Mouse (Mus musculus): ENCODE data around the gene Knop1. TPM values are rescaled to one million over a fixed set of nuclear protein-coding genes. Genes with fewer than 3 reads are reported as not detected.

Gene Knop1
- polyA plus RNA-seq, 1 experiment, result 4.5 TPM

- DNase-seq (ENCODE audit: low read depth in 1 of 2, low spot score in 2 of 2), result no peak
- Histone ChIP-seq H3K27ac (ENCODE audit: insufficient read depth, low read length) (no peak overlapping the region), H3K27me3 (ENCODE audit: control insufficient read depth, insufficient read depth, low read length) (no peaks in the 10 kb centered on the region), H3K4me1 (ENCODE audit: control insufficient read depth, insufficient read depth, insufficient read length) (no peaks in the 10 kb centered on the region), H3K36me3 (ENCODE audit: control insufficient read depth, insufficient read depth, low read length) (peaks cover 49% of the 10 kb centered on the region), H3K4me3 (ENCODE audit: extremely low read depth, insufficient read depth, insufficient read length) (no peak overlapping the region)
- WGBS, result 84% methylated on average over 8 of the region's 8 CpGs
- TF ChIP-seq CTCF (IDR thresholded peaks at IDR 0.05; ENCODE audit: extremely low read depth, insufficient read depth, insufficient read length, insufficient replicate concordance) (no peak), POLR2A (IDR thresholded peaks at IDR 0.05; ENCODE audit: low read depth, low read length) (no peak)
These were observed 14.9 kb downstream of the Knop1 start for GRCm38 (mm10) chr7:118841030-118841745.

GRCm38 (mm10) chr7:118837901-118838300 is 18.2 kb downstream of the Knop1 start:
- 95% methylated on average over 5 of the region's 5 CpGs for WGBS
- H3K27ac ChIP-seq (ENCODE audit: insufficient read depth, low read length), result no peak overlapping the region
- H3K4me3 ChIP-seq (ENCODE audit: extremely low read depth, insufficient read depth, insufficient read length), result no peak overlapping the region
- DNase-seq (ENCODE audit: low read depth in 1 of 2, low spot score in 2 of 2), result no peak
- peaks cover 41% of the 10 kb centered on the region for H3K36me3 ChIP-seq (ENCODE audit: control insufficient read depth, insufficient read depth, low read length)
- H3K27me3 ChIP-seq (ENCODE audit: control insufficient read depth, insufficient read depth, low read length), result no peaks in the 10 kb centered on the region
- no peaks in the 10 kb centered on the region for H3K4me1 ChIP-seq (ENCODE audit: control insufficient read depth, insufficient read depth, insufficient read length)
- no peak for TF ChIP-seq POLR2A (IDR thresholded peaks at IDR 0.05; ENCODE audit: low read depth, low read length)
- no peak for TF ChIP-seq CTCF (IDR thresholded peaks at IDR 0.05; ENCODE audit: extremely low read depth, insufficient read depth, insufficient read length, insufficient replicate concordance)

GRCm38 (mm10) chr7:118827975-118828416 is 28.1 kb downstream of the Knop1 start:
- Histone ChIP-seq H3K4me3 (ENCODE audit: extremely low read depth, insufficient read depth, insufficient read length) (no peak overlapping the region), H3K4me1 (ENCODE audit: control insufficient read depth, insufficient read depth, insufficient read length) (no peaks in the 10 kb centered on the region), H3K36me3 (ENCODE audit: control insufficient read depth, insufficient read depth, low read length) (peaks cover 19% of the 10 kb centered on the region), H3K27ac (ENCODE audit: insufficient read depth, low read length) (no peak overlapping the region), H3K27me3 (ENCODE audit: control insufficient read depth, insufficient read depth, low read length) (no peaks in the 10 kb centered on the region)
- DNase-seq (ENCODE audit: low read depth in 1 of 2, low spot score in 2 of 2), result no peak
- WGBS, result 70% methylated on average over 5 of the region's 5 CpGs
- TF ChIP-seq POLR2A (IDR thresholded peaks at IDR 0.05; ENCODE audit: low read depth, low read length), result no peak
- TF ChIP-seq CTCF (IDR thresholded peaks at IDR 0.05; ENCODE audit: extremely low read depth, insufficient read depth, insufficient read length, insufficient replicate concordance), result no peak

- no peak overlapping the region for H3K4me3 ChIP-seq (ENCODE audit: extremely low read depth, insufficient read depth, insufficient read length)
- H3K36me3 ChIP-seq (ENCODE audit: control insufficient read depth, insufficient read depth, low read length), result peaks cover 17% of the 10 kb centered on the region
- no peaks in the 10 kb centered on the region for H3K4me1 ChIP-seq (ENCODE audit: control insufficient read depth, insufficient read depth, insufficient read length)
- H3K27ac ChIP-seq (ENCODE audit: insufficient read depth, low read length), result no peak overlapping the region
- no peak for DNase-seq (ENCODE audit: low read depth in 1 of 2, low spot score in 2 of 2)
- no peak for TF ChIP-seq CTCF (IDR thresholded peaks at IDR 0.05; ENCODE audit: extremely low read depth, insufficient read depth, insufficient read length, insufficient replicate concordance)
- no peaks in the 10 kb centered on the region for H3K27me3 ChIP-seq (ENCODE audit: control insufficient read depth, insufficient read depth, low read length)
- 91% methylated on average over 7 of the region's 7 CpGs for WGBS
These were observed 31.6 kb downstream of the Knop1 start for GRCm38 (mm10) chr7:118824451-118824850.

GRCm38 (mm10) chr7:118821887-118822556 is 34.0 kb downstream of the Knop1 start:
- no peak for TF ChIP-seq CTCF (IDR thresholded peaks at IDR 0.05; ENCODE audit: extremely low read depth, insufficient read depth, insufficient read length, insufficient replicate concordance)
- no peak for TF ChIP-seq POLR2A (IDR thresholded peaks at IDR 0.05; ENCODE audit: low read depth, low read length)
- no peaks in the 10 kb centered on the region for H3K4me1 ChIP-seq (ENCODE audit: control insufficient read depth, insufficient read depth, insufficient read length)
- H3K27me3 ChIP-seq (ENCODE audit: control insufficient read depth, insufficient read depth, low read length), result no peaks in the 10 kb centered on the region
- H3K4me3 ChIP-seq (ENCODE audit: extremely low read depth, insufficient read depth, insufficient read length), result no peak overlapping the region
- H3K27ac ChIP-seq (ENCODE audit: insufficient read depth, low read length), result no peak overlapping the region
- 92% methylated on average over 12 of the region's 12 CpGs for WGBS
- peaks cover 11% of the 10 kb centered on the region for H3K36me3 ChIP-seq (ENCODE audit: control insufficient read depth, insufficient read depth, low read length)
- no peak for DNase-seq (ENCODE audit: low read depth in 1 of 2, low spot score in 2 of 2)

- no peaks in the 10 kb centered on the region for H3K27me3 ChIP-seq (ENCODE audit: control insufficient read depth, insufficient read depth, low read length)
- WGBS, result 76% methylated on average over 7 of the region's 7 CpGs
- peaks cover 9% of the 10 kb centered on the region for H3K36me3 ChIP-seq (ENCODE audit: control insufficient read depth, insufficient read depth, low read length)
- no peak overlapping the region for H3K4me3 ChIP-seq (ENCODE audit: extremely low read depth, insufficient read depth, insufficient read length)
- no peaks in the 10 kb centered on the region for H3K4me1 ChIP-seq (ENCODE audit: control insufficient read depth, insufficient read depth, insufficient read length)
- no peak for DNase-seq (ENCODE audit: low read depth in 1 of 2, low spot score in 2 of 2)
- TF ChIP-seq POLR2A (IDR thresholded peaks at IDR 0.05; ENCODE audit: low read depth, low read length) (no peak), CTCF (IDR thresholded peaks at IDR 0.05; ENCODE audit: extremely low read depth, insufficient read depth, insufficient read length, insufficient replicate concordance) (no peak)
- H3K27ac ChIP-seq (ENCODE audit: insufficient read depth, low read length), result no peak overlapping the region
These were observed 34.7 kb downstream of the Knop1 start for GRCm38 (mm10) chr7:118821356-118821755.

- no peaks in the 10 kb centered on the region for H3K27me3 ChIP-seq (ENCODE audit: control insufficient read depth, insufficient read depth, low read length)
- WGBS, result 77% methylated on average over 1 of the region's 1 CpGs
- H3K27ac ChIP-seq (ENCODE audit: insufficient read depth, low read length), result no peak overlapping the region
- no peaks in the 10 kb centered on the region for H3K4me1 ChIP-seq (ENCODE audit: control insufficient read depth, insufficient read depth, insufficient read length)
- no peak overlapping the region for H3K4me3 ChIP-seq (ENCODE audit: extremely low read depth, insufficient read depth, insufficient read length)
- H3K36me3 ChIP-seq (ENCODE audit: control insufficient read depth, insufficient read depth, low read length), result peaks cover 12% of the 10 kb centered on the region
- no peak for TF ChIP-seq CTCF (IDR thresholded peaks at IDR 0.05; ENCODE audit: extremely low read depth, insufficient read depth, insufficient read length, insufficient replicate concordance)
- no peak for TF ChIP-seq POLR2A (IDR thresholded peaks at IDR 0.05; ENCODE audit: low read depth, low read length)
- no peak for DNase-seq (ENCODE audit: low read depth in 1 of 2, low spot score in 2 of 2)
These were observed 36.4 kb downstream of the Knop1 start for GRCm38 (mm10) chr7:118819666-118820065.

Data from spleen, adult 2 months (tissue).